9 mouse cellular contexts compared by ENCODE assay signal in genomic region chr11:88049732-88050131, GRCm38 (mm10). TPM values are rescaled to one million over a fixed set of nuclear protein-coding genes. Genes with fewer than 3 reads are reported as not detected.
DNase-seq lines count a peak whose midpoint lies in the region; ATAC-seq and TF ChIP-seq lines count a peak whose summit lies in the region.
"Had no signal": no experiment of that assay in that cellular context is flagged by ENCODE, and none has a peak within 500 bp of the region (broad histone marks: within the 10 kb centered on the region; RNA-seq: fewer than 3 reads in every experiment).

No protein-coding gene starts in this region.

- no peak overlapping the region for H3K9ac ChIP-seq in neural tube, embryonic 11.5 days (ENCODE audit: low read length)
- H3K9ac ChIP-seq in liver, embryonic 15.5 days = peak overlapping the region; percentile 100; the same call in 1 of the 2 replicates

- no peak for TF ChIP-seq POLR2A in cerebellum, adult 2 months (IDR thresholded peaks at IDR 0.05; ENCODE audit: borderline replicate concordance, insufficient read depth, low read length)

- TF ChIP-seq CTCF in cerebellum, adult 2 months (IDR thresholded peaks at IDR 0.05; ENCODE audit: borderline replicate concordance, insufficient read depth, low read depth, low read length) = no peak

- no peak overlapping the region for H3K27ac ChIP-seq in cerebellum, adult 2 months (ENCODE audit: insufficient read depth, low read length)
- no peak overlapping the region for H3K27ac ChIP-seq in neural tube, embryonic 11.5 days (ENCODE audit: low read depth, low read length)
- H3K27ac ChIP-seq in liver, embryonic 15.5 days (replicated peaks) = peak overlapping the region; percentile 4; the same call in 1 of the 2 replicates

- peaks cover 6% of the 10 kb centered on the region for H3K36me3 ChIP-seq in neural tube, embryonic 11.5 days (ENCODE audit: control insufficient read depth, insufficient read depth, low read length)
- peaks cover 47% of the 10 kb centered on the region for H3K36me3 ChIP-seq in liver, embryonic 15.5 days (replicated peaks)

- DNase-seq in cerebellum, adult 2 months = no peak
- no peak for DNase-seq in cerebellum, adult 9-10 months
- DNase-seq in neural tube, embryonic 11.5 days (ENCODE audit: low spot score) = no peak
- no peak for DNase-seq in neural tube, embryonic 10.5 days (ENCODE audit: extremely low spot score, low spot score)
- DNase-seq in right cerebral cortex, postnatal 4 days = no peak
- no peak for DNase-seq in thymus, postnatal 36 days
- DNase-seq: right cerebral cortex, postnatal 25 days had no signal

- H3K9me3 ChIP-seq in neural tube, embryonic 11.5 days (ENCODE audit: control insufficient read depth, low read length) = no peaks in the 10 kb centered on the region
- no peaks in the 10 kb centered on the region for H3K9me3 ChIP-seq in liver, embryonic 15.5 days (replicated peaks)

- H3K4me2 ChIP-seq in neural tube, embryonic 11.5 days (ENCODE audit: low read depth) = peak overlapping the region; percentile 86
- H3K4me2 ChIP-seq in liver, embryonic 15.5 days = peak overlapping the region; percentile 75

- H3K4me1 ChIP-seq in cerebellum, adult 2 months (ENCODE audit: control insufficient read depth, insufficient read depth, low read length) = peaks cover 3% of the 10 kb centered on the region; the same call in 1 of the 2 replicates
- peaks cover 25% of the 10 kb centered on the region for H3K4me1 ChIP-seq in neural tube, embryonic 11.5 days (ENCODE audit: control insufficient read depth, insufficient read depth, low read length)
- peaks cover 43% of the 10 kb centered on the region for H3K4me1 ChIP-seq in liver, embryonic 15.5 days (replicated peaks)

- H3K4me3 ChIP-seq in cerebellum, adult 2 months (replicated peaks; ENCODE audit: insufficient read depth, low read depth, low read length) = peak overlapping the region; percentile 47
- H3K4me3 ChIP-seq in neural tube, embryonic 11.5 days (ENCODE audit: low read depth, low read length) = peak overlapping the region; percentile 69
- peak overlapping the region; percentile 100 for H3K4me3 ChIP-seq in liver, embryonic 15.5 days (replicated peaks)

- H3K27me3 ChIP-seq in cerebellum, adult 2 months (ENCODE audit: control insufficient read depth, insufficient read depth, low read length) = no peaks in the 10 kb centered on the region
- H3K27me3 ChIP-seq in neural tube, embryonic 11.5 days (ENCODE audit: control insufficient read depth, insufficient read depth, low read length) = no peaks in the 10 kb centered on the region
- H3K27me3 ChIP-seq in liver, embryonic 15.5 days = no peaks in the 10 kb centered on the region

- ATAC-seq in neural tube, embryonic 11.5 days (ENCODE audit: insufficient read depth, low FRiP score, low TSS enrichment) = no peak
- no peak for ATAC-seq in liver, embryonic 15.5 days (ENCODE audit: insufficient read depth)
- ATAC-seq in activated CD4-positive, CD25-positive, alpha-beta regulatory T cell, adult 4 months = no peak

RNA-seq across cellular contexts. Expression of gene Srsf1, which starts 2.6 kb away (rescaled TPM):
- 350 and 367 TPM in 2 replicates for polyA plus RNA-seq in cerebellum, adult 2 months (2012; rRNA removed)
- 488 and 497 TPM in 2 replicates for polyA plus RNA-seq in neural tube, embryonic 11.5 days (2014; fragmentation: Nextera tagmentation; extraction: Ambion mirVana)
- polyA plus RNA-seq in liver, embryonic 15.5 days (2015; fragmentation: Nextera tagmentation; extraction: Ambion mirVana) = 108 and 113 TPM in 2 replicates
- 10 to 100 TPM; 32.1 to 38.4 TPM for polyA plus RNA-seq in activated CD4-positive, CD25-positive, alpha-beta regulatory T cell, adult 4 months (2017; shearing (Covaris generic))

RNA-seq across cellular contexts. Expression of gene Vezf1, which starts 18.3 kb away (rescaled TPM):
- 29.6 and 30.2 TPM in 2 replicates for polyA plus RNA-seq in cerebellum, adult 2 months (2012; rRNA removed)
- polyA plus RNA-seq in neural tube, embryonic 11.5 days (2014; fragmentation: Nextera tagmentation; extraction: Ambion mirVana) = 76.2 and 78.4 TPM in 2 replicates
- polyA plus RNA-seq in liver, embryonic 15.5 days (2015; fragmentation: Nextera tagmentation; extraction: Ambion mirVana) = 8.3 and 8.6 TPM in 2 replicates
- 10 to 100 TPM; 20.6 to 21.0 TPM for polyA plus RNA-seq in activated CD4-positive, CD25-positive, alpha-beta regulatory T cell, adult 4 months (2017; shearing (Covaris generic))

RNA-seq across cellular contexts. Expression of gene Cuedc1, which starts 48.1 kb away (rescaled TPM):
- 41.6 and 42.0 TPM in 2 replicates for polyA plus RNA-seq in cerebellum, adult 2 months (2012; rRNA removed)
- 18.2 and 21.3 TPM in 2 replicates for polyA plus RNA-seq in neural tube, embryonic 11.5 days (2014; fragmentation: Nextera tagmentation; extraction: Ambion mirVana)
- 1.1 and 1.5 TPM in 2 replicates for polyA plus RNA-seq in liver, embryonic 15.5 days (2015; fragmentation: Nextera tagmentation; extraction: Ambion mirVana)
- polyA plus RNA-seq in activated CD4-positive, CD25-positive, alpha-beta regulatory T cell, adult 4 months (2017; shearing (Covaris generic)) = 1 to 10 TPM; 5.4 to 5.8 TPM

Comparison
In these comparisons a context has a peak if more than half of its experiments do, and no peak if none do; other contexts are left out.
1. H3K4me3 ChIP-seq: peak in every context shown above with its lines; median percentile 100 in liver, embryonic 15.5 days; 69 in neural tube, embryonic 11.5 days; 47 in cerebellum, adult 2 months.